Mouse (Mus musculus) macrophage (primary cell): ENCODE measurements at regions not wholly inside any gene's neighbourhood (a gene's known extent, or its start where the extent isn't known, plus 50 kb on each side); places are given as distances from the start of the nearest gene placed in this dataset.

Experiments
- H3K27ac ChIP-seq: fragments of 350-480 bp; formaldehyde crosslinking; 2 replicates; pipeline ENCODE4 v1.9.0; 2021
- H3K36me3 ChIP-seq: fragments of 350-480 bp; formaldehyde crosslinking; 2 replicates; pipeline ENCODE4 v1.9.0; 2021; ENCODE audit errors: inconsistent target
- H3K4me3 ChIP-seq: fragments of 350-480 bp; formaldehyde crosslinking; 2 replicates; pipeline ENCODE4 v1.9.0; 2021; ENCODE audit errors: inconsistent target
- H3K79me2 ChIP-seq: fragments of 350-480 bp; formaldehyde crosslinking; 2 replicates; pipeline ENCODE4 v1.9.0; 2021; ENCODE audit errors: inconsistent target
- WGBS: methylation state at CpG from one replicate; pipeline ENCODE4 v1.1.7; 2026; ENCODE audit warnings: inconsistent platforms; ENCODE audit not compliant: missing documents; 5-methylcytosine and 5-hydroxymethylcytosine counted together

GRCm38 (mm10) chr10:87639339-87639738, 117.7 kb downstream of the Pah start:
- 63% methylated on average over 1 of the region's 2 CpGs for WGBS
- Histone ChIP-seq H3K4me3 (no peak overlapping the region), H3K79me2 (no peaks in the 10 kb centered on the region), H3K36me3 (no peaks in the 10 kb centered on the region), H3K27ac (no peak overlapping the region)

- H3K4me3 ChIP-seq, result no peak overlapping the region
- H3K27ac ChIP-seq, result no peak overlapping the region
- 10% methylated on average over 1 of the region's 1 CpGs for WGBS
- no peaks in the 10 kb centered on the region for H3K79me2 ChIP-seq
- no peaks in the 10 kb centered on the region for H3K36me3 ChIP-seq
Observed at GRCm38 (mm10) chr10:87649091-87649490, 127.5 kb downstream of the Pah start.

- WGBS, result 94% methylated on average over 8 of the region's 8 CpGs
- Histone ChIP-seq H3K27ac (no peak overlapping the region), H3K36me3 (no peaks in the 10 kb centered on the region), H3K4me3 (no peak overlapping the region), H3K79me2 (no peaks in the 10 kb centered on the region)
Observed at GRCm38 (mm10) chr10:87652139-87652740, 130.6 kb downstream of the Pah start.

DNA sequence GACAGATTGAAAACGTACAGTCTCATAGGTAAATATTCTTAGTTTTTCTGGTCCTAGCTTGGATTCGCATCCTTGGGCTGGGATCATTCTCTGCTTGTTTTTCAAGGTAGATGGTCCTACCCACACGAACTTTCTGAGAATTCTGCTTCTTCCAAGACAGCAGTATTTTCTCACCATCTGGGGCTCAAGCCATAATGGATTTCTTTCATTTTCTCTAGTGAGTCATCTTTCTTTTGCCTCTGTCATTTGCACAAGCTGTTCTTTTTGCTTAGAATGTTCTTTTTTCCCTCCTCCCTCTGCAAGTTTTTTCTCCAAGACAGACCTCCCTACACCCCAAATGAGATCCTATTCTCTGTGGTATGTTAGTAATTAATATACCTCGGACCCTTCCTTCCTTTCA, 132.5 kb downstream of the Pah start:
- no peak overlapping the region for H3K4me3 ChIP-seq
- no peak overlapping the region for H3K27ac ChIP-seq
- no peaks in the 10 kb centered on the region for H3K79me2 ChIP-seq
- H3K36me3 ChIP-seq, result no peaks in the 10 kb centered on the region
- WGBS, result 94% methylated on average over 4 of the region's 4 CpGs

GRCm38 (mm10) chr10:87666020-87666718, 144.6 kb downstream of the Pah start:
- 93% methylated on average over 9 of the region's 9 CpGs for WGBS
- no peaks in the 10 kb centered on the region for H3K36me3 ChIP-seq

DNA sequence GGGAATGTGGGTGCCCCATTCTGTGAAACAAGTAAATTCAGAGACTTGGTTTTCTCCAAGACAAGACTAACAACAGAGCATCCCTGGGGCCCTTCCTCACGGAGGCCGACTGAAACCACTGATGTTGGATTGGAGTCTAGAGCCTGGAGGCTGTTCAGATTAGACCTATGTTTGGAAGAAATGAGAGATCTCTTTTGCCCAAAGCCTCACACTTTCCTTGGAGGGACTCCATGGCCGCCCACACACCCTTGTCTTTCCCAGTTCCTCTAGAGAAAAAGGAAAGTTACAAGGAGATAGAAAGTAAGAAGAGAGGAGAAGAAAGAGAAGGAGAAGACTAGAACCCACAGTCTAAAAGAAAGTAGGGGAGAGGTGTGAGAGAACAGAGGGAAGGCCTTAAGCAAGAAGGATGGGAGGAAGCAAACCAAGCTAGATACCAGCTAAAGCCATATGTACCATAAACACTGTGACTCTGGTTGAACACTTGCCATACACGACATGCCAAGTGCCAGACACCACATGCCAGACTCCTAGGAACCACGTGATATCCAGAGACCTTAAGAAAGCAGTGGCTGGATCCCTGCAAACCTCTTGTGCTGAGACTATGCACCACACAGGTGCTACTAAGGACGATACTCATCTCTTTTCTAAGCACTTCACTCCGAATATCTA, 145.3 kb downstream of the Pah start:
- Histone ChIP-seq H3K4me3 (no peak overlapping the region), H3K79me2 (no peaks in the 10 kb centered on the region), H3K27ac (no peak overlapping the region), H3K36me3 (no peaks in the 10 kb centered on the region)
- 86% methylated on average over 7 of the region's 7 CpGs for WGBS

More at GRCm38 (mm10) chr10:87666020-87666718, 144.6 kb downstream of the Pah start:
- no peak overlapping the region for H3K27ac ChIP-seq
- no peak overlapping the region for H3K4me3 ChIP-seq
- no peaks in the 10 kb centered on the region for H3K79me2 ChIP-seq

DNA sequence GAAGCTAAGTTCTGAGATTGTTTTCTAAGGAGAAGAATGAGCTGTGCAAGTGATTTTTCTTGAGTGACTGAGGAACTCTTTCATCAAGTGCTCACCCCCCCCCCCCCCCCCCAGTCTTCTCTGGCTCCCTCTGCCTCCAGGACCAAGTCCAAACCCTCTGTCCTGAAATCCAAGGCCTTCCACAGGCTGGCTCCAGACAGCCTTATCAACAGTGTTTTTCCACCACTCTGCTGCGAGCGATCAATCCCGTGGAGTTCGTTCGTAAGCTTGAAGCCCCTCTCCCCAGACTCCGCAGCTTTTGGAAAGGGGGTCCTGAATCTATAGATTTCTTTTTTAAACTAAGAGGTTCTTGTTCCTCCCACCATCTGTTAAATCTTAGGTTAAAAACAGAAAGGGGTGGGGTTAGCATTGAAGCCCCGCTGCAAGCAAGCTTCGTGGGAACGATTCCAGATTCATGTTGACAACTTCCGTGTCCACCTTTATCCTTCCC, 146.1 kb downstream of the Pah start:
- Histone ChIP-seq H3K4me3 (no peak overlapping the region), H3K36me3 (no peaks in the 10 kb centered on the region), H3K27ac (no peak overlapping the region), H3K79me2 (no peaks in the 10 kb centered on the region)
- WGBS, result 95% methylated on average over 9 of the region's 10 CpGs

DNA sequence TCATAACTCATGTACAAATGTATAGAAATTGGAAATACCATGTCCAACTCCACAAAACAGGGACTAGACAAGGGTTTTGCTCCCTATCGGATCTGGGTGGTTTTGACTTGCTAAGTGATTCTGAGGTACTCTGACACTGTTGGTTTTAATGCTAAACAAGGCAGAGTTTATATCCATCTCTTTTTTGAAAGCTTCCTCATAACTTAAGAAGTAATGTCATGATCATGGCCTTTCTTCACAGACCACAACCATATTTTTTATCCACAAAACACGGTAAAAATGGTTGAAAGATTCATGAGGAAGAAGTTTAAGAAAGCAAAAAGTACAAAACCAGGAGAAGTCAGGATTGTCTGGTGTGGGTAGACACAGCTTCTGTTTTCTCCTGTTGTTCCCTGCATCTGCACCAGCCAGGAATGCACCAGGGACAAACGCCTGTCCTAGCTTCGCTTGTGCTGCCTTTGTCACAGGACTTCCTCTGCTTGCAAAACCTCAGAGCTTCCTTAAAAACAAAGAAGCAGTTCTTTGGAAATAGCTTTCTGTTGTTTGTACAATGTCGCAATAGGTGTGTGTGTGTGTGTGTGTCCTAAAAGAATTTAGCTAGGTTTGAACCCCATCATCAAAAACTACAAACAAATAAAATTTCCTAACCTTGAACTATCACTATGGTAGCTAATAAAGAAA, 153.3 kb downstream of the Pah start:
- no peaks in the 10 kb centered on the region for H3K79me2 ChIP-seq
- H3K27ac ChIP-seq, result peak overlapping the region; percentile 73
- no peaks in the 10 kb centered on the region for H3K36me3 ChIP-seq
- no peak overlapping the region for H3K4me3 ChIP-seq
- WGBS, result 14% methylated on average over 5 of the region's 5 CpGs

GRCm38 (mm10) chr10:87676041-87676672, 154.6 kb downstream of the Pah start:
- Histone ChIP-seq H3K27ac (no peak overlapping the region), H3K79me2 (no peaks in the 10 kb centered on the region), H3K4me3 (no peak overlapping the region), H3K36me3 (no peaks in the 10 kb centered on the region)
- WGBS, result 90% methylated on average over 4 of the region's 4 CpGs

GRCm38 (mm10) chr10:87678984-87679383, 157.4 kb downstream of the Pah start:
- no peak overlapping the region for H3K27ac ChIP-seq
- H3K4me3 ChIP-seq, result no peak overlapping the region
- no peaks in the 10 kb centered on the region for H3K79me2 ChIP-seq
- no peaks in the 10 kb centered on the region for H3K36me3 ChIP-seq

- H3K4me3 ChIP-seq, result no peak overlapping the region
- no peaks in the 10 kb centered on the region for H3K79me2 ChIP-seq
- H3K27ac ChIP-seq, result no peak overlapping the region
- no peaks in the 10 kb centered on the region for H3K36me3 ChIP-seq
- WGBS, result 96% methylated on average over 4 of the region's 4 CpGs
Observed at GRCm38 (mm10) chr10:87686311-87686710, 164.7 kb downstream of the Pah start.

GRCm38 (mm10) chr10:87686785-87687184, 165.2 kb downstream of the Pah start:
- H3K36me3 ChIP-seq, result no peaks in the 10 kb centered on the region
- 91% methylated on average over 2 of the region's 2 CpGs for WGBS

GRCm38 (mm10) chr10:87687844-87688243, 166.2 kb downstream of the Pah start:
- 66% methylated on average over 2 of the region's 2 CpGs for WGBS
- H3K27ac ChIP-seq, result peak overlapping the region; percentile 38
- no peaks in the 10 kb centered on the region for H3K79me2 ChIP-seq
- H3K4me3 ChIP-seq, result no peak overlapping the region
- no peaks in the 10 kb centered on the region for H3K36me3 ChIP-seq

More at GRCm38 (mm10) chr10:87686785-87687184, 165.2 kb downstream of the Pah start:
- Histone ChIP-seq H3K79me2 (no peaks in the 10 kb centered on the region), H3K27ac (no peak overlapping the region), H3K4me3 (no peak overlapping the region)

DNA sequence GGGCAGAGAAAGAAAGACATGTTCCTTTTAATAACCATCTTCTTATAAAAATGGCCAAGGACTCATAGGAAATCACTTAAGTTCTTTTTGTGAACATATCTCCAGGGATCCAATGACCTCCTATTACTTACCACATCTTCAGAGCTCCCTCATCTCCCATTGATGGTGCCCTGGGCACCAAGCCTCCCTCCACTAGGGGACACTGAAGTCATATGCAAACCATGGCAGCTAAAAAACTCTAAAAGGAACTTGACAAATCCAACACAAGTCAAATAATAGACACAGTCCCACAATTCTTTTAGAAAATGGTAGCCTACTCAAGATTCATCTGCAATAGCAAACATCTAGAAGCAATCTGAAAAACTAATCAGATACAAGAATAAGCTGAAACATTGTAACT, 167.2 kb upstream of the Igf1 start:
- H3K4me3 ChIP-seq, result no peak overlapping the region
- H3K36me3 ChIP-seq, result no peaks in the 10 kb centered on the region
- no peaks in the 10 kb centered on the region for H3K79me2 ChIP-seq
- H3K27ac ChIP-seq, result no peak overlapping the region
